Mouse (Mus musculus): Measurements from ENCODE around the gene Ism2.

DNA sequence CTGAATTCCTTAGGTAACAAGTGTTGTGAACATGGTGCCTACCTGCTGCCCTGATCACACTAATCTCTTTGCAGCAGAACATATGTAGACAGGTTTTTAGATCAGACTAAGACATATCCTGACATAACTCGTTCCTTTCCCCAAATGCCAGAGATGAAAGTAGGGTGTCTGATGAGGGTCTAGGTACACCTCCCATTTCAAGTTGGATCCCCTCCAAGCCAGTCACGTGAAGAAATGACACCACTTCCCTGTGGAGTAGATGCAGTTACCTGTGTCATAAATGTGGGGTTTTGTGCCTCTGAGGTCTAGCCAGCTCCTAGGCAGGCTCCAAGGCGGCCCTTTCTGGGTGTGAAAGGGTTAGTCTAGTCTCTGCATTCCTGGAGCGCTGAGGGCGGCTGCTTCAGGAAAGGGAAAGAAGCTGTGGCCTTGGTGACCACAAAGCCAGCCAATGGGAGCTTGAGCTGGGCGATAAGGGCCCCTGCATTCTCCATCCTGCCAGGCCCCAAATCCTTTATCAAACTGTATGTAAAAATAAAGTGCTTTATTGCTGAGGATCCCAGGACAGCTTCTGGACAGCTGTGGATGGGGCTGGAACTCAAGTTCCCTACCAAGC is 21.3 kb downstream of the Ism2 start:
- TF ChIP-seq CTCF (IDR thresholded peaks at IDR 0.05; ENCODE audit: low read depth, low read length), result no peak
- no peak for TF ChIP-seq TAL1 (conservative IDR thresholded peaks at IDR 0.05; ENCODE audit: low read depth, low read length)
